Mouse (Mus musculus) small intestine, adult 2 months (tissue): ENCODE results near the gene Ranbp10. TPM values are rescaled to one million over a fixed set of nuclear protein-coding genes. Genes with fewer than 3 reads are reported as not detected.

ENCODE experiments used
- H3K27ac ChIP-seq: fragments of 200-500 bp; 2 replicates; pipeline ENCODE4 v1.5.1; 2012; ENCODE audit warnings: low read depth, low read length, control low read depth, inconsistent platforms; ENCODE audit not compliant: insufficient read depth
- H3K27me3 ChIP-seq: fragments of 200-500 bp; 2 replicates; pipeline ENCODE4 v1.6.1; 2012; ENCODE audit warnings: mild to moderate bottlenecking, moderate library complexity, low read length, inconsistent platforms; ENCODE audit not compliant: control insufficient read depth, insufficient read depth
- H3K36me3 ChIP-seq: fragments of 200-500 bp; 2 replicates; pipeline ENCODE4 v1.6.1; 2012; ENCODE audit warnings: mild to moderate bottlenecking, low read length, control low read depth, inconsistent platforms; ENCODE audit not compliant: control insufficient read depth, insufficient read depth
- H3K4me1 ChIP-seq: fragments of 200-500 bp; 2 replicates; pipeline ENCODE4 v1.6.1; 2012; ENCODE audit warnings: low read length, inconsistent platforms, mixed read lengths; ENCODE audit not compliant: control insufficient read depth, insufficient read depth, insufficient read length
- H3K4me3 ChIP-seq: fragments of 200-500 bp; 2 replicates; pipeline ENCODE4 v1.5.1; 2012; ENCODE audit warnings: low read depth, mild to moderate bottlenecking, control low read depth, inconsistent platforms, low read length, moderate library complexity
- CTCF ChIP-seq: fragments of 200-500 bp; IDR thresholded peaks from 2 replicates; pipeline ENCODE4 v1.5.1; 2012; ENCODE audit warnings: low read depth, mild to moderate bottlenecking, control low read depth, inconsistent platforms, low read length, moderate library complexity, mixed read lengths; ENCODE audit not compliant: insufficient replicate concordance, insufficient read length; ENCODE audit errors: extremely low read depth
- POLR2A ChIP-seq: fragments of 200-500 bp; IDR thresholded peaks from 2 replicates; pipeline ENCODE4 v1.6.1; 2012; ENCODE audit warnings: low read depth, mild to moderate bottlenecking, control low read depth, inconsistent platforms, low read length, moderate library complexity
- WGBS: fragments of 180-500 bp; shearing (Covaris S2); methylation state at CpG from one replicate; pipeline ENCODE4 v1.1.7; 2018; 5-methylcytosine and 5-hydroxymethylcytosine counted together
- polyA plus RNA-seq: library from polyadenylated mRNA; depleted of rRNA; stranded (reverse); fragments of >200 nt; gene quantifications from 2 replicates; pipeline ENCODE4 v1.2.3, GENCODE M21; 2012

Gene Ranbp10
- polyA plus RNA-seq, 1 experiment, result 15.3 TPM

GRCm38 (mm10) chr8:105811543-105811942, 15.6 kb downstream of the Ranbp10 start:
- Histone ChIP-seq H3K4me3 (no peak overlapping the region), H3K36me3 (peaks cover 2% of the 10 kb centered on the region; the same call in 1 of the 2 replicates), H3K27ac (peak overlapping the region; percentile 58), H3K4me1 (peaks cover 18% of the 10 kb centered on the region), H3K27me3 (no peaks in the 10 kb centered on the region)
- TF ChIP-seq POLR2A (no peak), CTCF (no peak)
- WGBS, result 29% methylated on average over 3 of the region's 3 CpGs

- H3K27ac ChIP-seq, result peak overlapping the region; percentile 58; the same call in 1 of the 2 replicates
- H3K4me3 ChIP-seq, result no peak overlapping the region
- H3K36me3 ChIP-seq, result peaks cover 2% of the 10 kb centered on the region; the same call in 1 of the 2 replicates
- TF ChIP-seq CTCF (no peak), POLR2A (no peak)
- peaks cover 18% of the 10 kb centered on the region for H3K4me1 ChIP-seq
- no peaks in the 10 kb centered on the region for H3K27me3 ChIP-seq
- 41% methylated on average over 10 of the region's 10 CpGs for WGBS
Observed at GRCm38 (mm10) chr8:105811061-105811460, 16.1 kb downstream of the Ranbp10 start.

- WGBS, result 86% methylated on average over 6 of the region's 6 CpGs
- H3K4me1 ChIP-seq, result peaks cover 18% of the 10 kb centered on the region
Observed at GRCm38 (mm10) chr8:105810245-105810786, 16.8 kb downstream of the Ranbp10 start.

GRCm38 (mm10) chr8:105808480-105808879, 18.7 kb downstream of the Ranbp10 start:
- WGBS, result 73% methylated on average over 2 of the region's 2 CpGs
- peaks cover 18% of the 10 kb centered on the region for H3K4me1 ChIP-seq
- TF ChIP-seq POLR2A (no peak), CTCF (no peak)
- H3K4me3 ChIP-seq, result no peak overlapping the region
- H3K27me3 ChIP-seq, result no peaks in the 10 kb centered on the region
- H3K36me3 ChIP-seq, result peaks cover 8% of the 10 kb centered on the region
- no peak overlapping the region for H3K27ac ChIP-seq

More at GRCm38 (mm10) chr8:105810245-105810786, 16.8 kb downstream of the Ranbp10 start:
- H3K27me3 ChIP-seq, result no peaks in the 10 kb centered on the region
- TF ChIP-seq CTCF (no peak), POLR2A (no peak)
- no peak overlapping the region for H3K4me3 ChIP-seq
- no peak overlapping the region; the same call in 1 of the 2 replicates for H3K27ac ChIP-seq
- peaks cover 2% of the 10 kb centered on the region for H3K36me3 ChIP-seq

- Histone ChIP-seq H3K27me3 (no peaks in the 10 kb centered on the region), H3K36me3 (peaks cover 8% of the 10 kb centered on the region), H3K4me3 (no peak overlapping the region), H3K4me1 (peaks cover 18% of the 10 kb centered on the region), H3K27ac (no peak overlapping the region)
- no peak for TF ChIP-seq CTCF
- TF ChIP-seq POLR2A, result no peak
- 80% methylated on average over 5 of the region's 5 CpGs for WGBS
Observed at GRCm38 (mm10) chr8:105807766-105808165, 19.4 kb downstream of the Ranbp10 start.

- TF ChIP-seq POLR2A (no peak), CTCF (no peak)
- Histone ChIP-seq H3K4me3 (no peak overlapping the region), H3K27ac (no peak overlapping the region), H3K27me3 (no peaks in the 10 kb centered on the region), H3K4me1 (peaks cover under 1% of the 10 kb centered on the region), H3K36me3 (peaks cover 8% of the 10 kb centered on the region)
- WGBS, result 53% methylated on average over 1 of the region's 1 CpGs
Observed at GRCm38 (mm10) chr8:105805964-105806363, 21.2 kb downstream of the Ranbp10 start.

- Histone ChIP-seq H3K27me3 (no peaks in the 10 kb centered on the region), H3K36me3 (peaks cover 8% of the 10 kb centered on the region), H3K4me1 (no peaks in the 10 kb centered on the region; the same call in 1 of the 2 replicates), H3K4me3 (no peak overlapping the region), H3K27ac (no peak overlapping the region)
- no peak for TF ChIP-seq POLR2A
- TF ChIP-seq CTCF, result no peak
- WGBS, result 61% methylated on average over 3 of the region's 3 CpGs
Observed at GRCm38 (mm10) chr8:105805346-105805745, 21.8 kb downstream of the Ranbp10 start.
